Mouse (Mus musculus): ENCODE measurements at regions not wholly inside any gene's neighbourhood (a gene's known extent, or its start where the extent isn't known, plus 50 kb on each side); places are given as distances from the start of the nearest gene placed in this dataset.
"Not testable (repeated sequence)": the region's sequence is repeated elsewhere in the genome, so short reads cannot be mapped to it uniquely, and the experiment has no call there.

- DNase-seq (ENCODE audit: low spot score in 2 of 2), result no peak
Observed at GRCm38 (mm10) chr10:119099092-119099792, 140.6 kb downstream of the Cand1 start.

DNA sequence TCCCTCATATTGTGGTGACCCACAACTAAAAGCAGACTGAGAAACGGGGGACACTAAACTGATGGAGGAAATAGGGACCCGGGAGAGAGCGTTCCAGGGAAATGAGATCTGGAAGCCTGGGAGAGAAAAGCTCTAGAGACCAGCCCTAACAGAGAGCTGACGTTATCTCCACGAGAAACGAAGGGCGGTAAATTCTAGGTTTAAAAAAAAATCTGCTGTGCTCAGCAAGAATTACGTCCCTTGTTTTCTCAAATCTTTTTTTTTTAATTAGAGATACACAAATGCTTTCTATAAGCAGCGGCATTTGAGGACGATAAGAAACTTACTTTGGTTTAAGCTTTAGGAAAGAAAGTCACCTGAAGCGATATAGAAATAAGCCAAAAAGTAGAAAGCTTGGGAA lies 145.7 kb downstream of the Cand1 start:
- DNase-seq (ENCODE audit: low spot score in 2 of 2), result no peak

- no peak for DNase-seq (ENCODE audit: low spot score in 2 of 2)
Observed at GRCm38 (mm10) chr10:119087886-119088285, 152.0 kb downstream of the Cand1 start.

DNA sequence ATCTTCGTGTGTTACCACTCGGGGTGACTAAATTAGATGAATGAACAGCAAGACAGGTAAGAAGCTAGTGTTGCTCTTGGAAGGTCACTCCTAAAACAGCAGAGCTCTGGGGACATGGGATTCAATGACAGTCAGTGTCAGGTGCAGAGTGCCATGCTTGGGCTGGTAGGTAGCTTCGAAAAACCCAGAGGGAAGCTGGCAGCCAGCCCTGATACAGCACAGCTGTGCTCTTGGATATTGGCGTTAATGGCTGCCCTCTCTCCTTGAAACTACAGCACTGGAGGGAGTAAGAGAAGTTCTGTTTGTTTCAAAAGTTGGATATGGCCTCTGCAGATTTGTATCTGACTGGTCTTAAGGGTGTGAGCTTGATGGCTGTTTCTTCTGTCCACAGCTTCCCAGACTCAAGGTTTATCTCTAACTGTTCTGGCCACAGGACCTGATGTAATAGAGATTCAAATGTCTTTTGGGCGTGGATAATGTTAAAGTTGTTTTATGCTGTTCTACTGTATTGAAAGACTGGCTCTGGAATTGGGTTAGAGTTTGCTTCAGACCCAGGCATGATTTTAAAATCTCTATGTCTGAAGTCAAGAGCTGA lies 152.7 kb downstream of the Cand1 start:
- DNase-seq (ENCODE audit: low spot score in 2 of 2), result no peak

- no peak for DNase-seq (ENCODE audit: low spot score in 2 of 2)
Observed at GRCm38 (mm10) chr10:119086450-119086849, 153.4 kb downstream of the Cand1 start.

GRCm38 (mm10) chr10:119083431-119083830 lies 156.4 kb downstream of the Cand1 start:
- DNase-seq (ENCODE audit: low spot score in 2 of 2), result peak; percentile 41 to 70

- peak; percentile 42 to 72 for DNase-seq (ENCODE audit: low spot score in 2 of 2)
Observed at GRCm38 (mm10) chr10:119082861-119083260, 157.0 kb downstream of the Cand1 start.

- DNase-seq (ENCODE audit: low spot score in 2 of 2), result not testable (repeated sequence)
Observed at GRCm38 (mm10) chr10:119081766-119082165, 158.1 kb downstream of the Cand1 start.

DNA sequence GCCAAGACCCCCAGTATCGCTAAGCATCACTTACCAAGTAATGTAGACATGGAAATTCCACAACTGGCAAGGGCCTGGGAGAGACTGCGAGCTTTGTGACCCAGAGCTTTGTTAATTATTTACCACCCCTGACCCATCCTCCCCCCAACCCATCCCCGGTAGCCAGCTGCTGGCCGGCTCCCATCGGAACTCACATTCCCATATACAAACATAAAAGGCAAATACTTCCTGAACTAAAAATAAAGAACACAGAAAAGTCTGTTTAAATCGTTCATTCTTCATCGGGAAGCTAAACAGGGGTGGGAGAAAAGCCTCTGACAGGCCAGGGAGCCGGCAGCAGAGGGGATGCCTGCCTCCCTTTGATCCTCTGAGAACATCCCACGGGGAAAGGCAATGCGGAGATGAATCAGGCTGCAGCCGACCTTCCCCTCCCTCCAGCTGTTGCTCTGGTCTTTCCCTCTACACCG lies 163.7 kb downstream of the Cand1 start:
- DNase-seq (ENCODE audit: low spot score in 2 of 2), result no peak

- DNase-seq (ENCODE audit: low spot score in 2 of 2), result no peak
Observed at GRCm38 (mm10) chr10:119074887-119075286, 165.0 kb downstream of the Cand1 start.

DNA sequence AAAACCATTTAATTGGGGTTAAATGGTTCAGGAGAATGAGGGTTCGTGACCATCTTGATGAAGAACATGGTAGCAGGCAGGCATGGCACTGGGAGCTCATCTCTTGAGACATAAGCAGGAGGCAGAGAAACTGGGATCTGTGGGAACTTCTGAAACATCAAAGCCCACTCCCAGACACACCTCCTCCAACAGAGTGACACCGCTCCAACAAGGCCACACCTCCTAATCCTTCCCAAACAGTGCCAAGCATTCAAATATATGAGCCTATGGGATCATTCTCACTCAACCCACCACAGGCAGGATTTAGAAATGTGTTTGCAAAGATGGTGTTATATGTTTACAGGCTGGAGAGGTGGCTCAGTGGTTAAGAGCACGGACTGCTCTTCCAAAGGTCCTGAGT lies 165.9 kb downstream of the Cand1 start:
- DNase-seq (ENCODE audit: low spot score in 2 of 2), result no peak

DNA sequence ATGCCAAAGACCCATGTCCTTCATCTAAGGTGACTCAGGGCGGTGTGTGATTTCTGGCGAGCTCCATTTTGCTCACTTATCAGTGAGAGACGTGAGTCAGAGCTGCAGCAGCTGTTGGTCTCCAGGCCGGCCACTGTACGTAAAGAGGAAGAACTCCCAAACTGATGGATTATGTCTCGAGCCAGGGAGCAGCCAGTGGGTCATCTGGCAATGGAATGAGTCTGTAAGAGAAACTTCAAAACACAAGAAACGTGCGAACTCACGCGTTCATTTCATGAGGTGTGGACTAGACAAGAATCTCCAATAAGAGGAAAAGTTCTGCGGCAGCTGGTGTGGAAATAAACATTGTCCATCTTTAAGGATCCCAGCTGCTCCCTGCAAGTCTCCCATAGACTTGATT lies 170.4 kb downstream of the Cand1 start:
- DNase-seq (ENCODE audit: low spot score in 2 of 2), result no peak

GRCm38 (mm10) chr10:119067838-119068237 lies 172.0 kb downstream of the Cand1 start:
- DNase-seq (ENCODE audit: low spot score in 2 of 2), result no peak

- no peak for DNase-seq (ENCODE audit: low spot score in 2 of 2)
Observed at GRCm38 (mm10) chr10:119067366-119067765, 172.5 kb downstream of the Cand1 start.

GRCm38 (mm10) chr10:119065974-119066373 lies 173.9 kb downstream of the Cand1 start:
- DNase-seq (ENCODE audit: low spot score in 2 of 2), result peak; percentile 58 to 70

- peak; percentile 27 to 31 for DNase-seq (ENCODE audit: low spot score in 2 of 2)
Observed at GRCm38 (mm10) chr10:119065133-119065817, 174.6 kb downstream of the Cand1 start.

DNA sequence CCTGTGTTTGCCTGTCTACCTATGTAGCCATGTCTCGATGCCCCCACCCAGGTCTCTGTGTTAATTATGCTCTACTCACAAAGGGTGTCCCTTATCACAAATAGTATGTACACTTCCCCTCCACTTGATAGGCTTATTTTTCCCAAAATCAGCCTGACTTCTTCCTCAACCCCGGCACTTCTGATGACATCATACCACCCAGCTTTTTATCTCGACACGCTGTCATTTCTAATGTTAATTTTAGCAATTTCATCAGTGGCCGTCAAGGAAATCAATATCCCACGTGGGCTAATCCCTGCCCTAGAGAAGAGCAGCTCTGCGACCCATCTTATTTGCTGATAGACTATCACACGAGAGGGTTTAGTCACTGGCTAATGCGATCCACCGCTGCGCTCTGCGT lies 175.6 kb downstream of the Cand1 start:
- no peak for DNase-seq (ENCODE audit: low spot score in 2 of 2)

DNA sequence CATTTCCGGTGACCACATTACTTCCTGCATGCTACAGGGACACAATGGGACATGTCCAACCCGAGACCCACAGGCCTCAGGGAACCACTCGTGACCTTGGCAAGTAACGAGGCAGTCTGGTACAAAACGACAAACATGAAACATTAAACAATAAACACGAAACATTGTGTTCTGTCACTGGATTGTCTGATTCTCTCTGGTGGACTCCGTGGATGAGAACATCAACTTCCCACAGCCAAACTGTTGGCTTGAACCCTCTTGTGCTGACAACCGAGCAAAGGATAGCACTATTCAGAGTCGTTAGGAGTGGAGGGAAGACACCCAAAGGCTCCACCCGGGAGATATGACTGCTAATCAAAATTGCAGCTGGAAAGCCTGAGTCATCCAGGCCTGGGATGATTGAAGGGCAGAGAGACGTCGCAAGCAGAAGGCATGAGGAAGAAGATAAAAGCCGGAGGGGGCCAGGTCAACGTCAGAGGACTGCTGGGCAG lies 176.6 kb downstream of the Cand1 start:
- no peak for DNase-seq (ENCODE audit: low spot score in 2 of 2)

DNA sequence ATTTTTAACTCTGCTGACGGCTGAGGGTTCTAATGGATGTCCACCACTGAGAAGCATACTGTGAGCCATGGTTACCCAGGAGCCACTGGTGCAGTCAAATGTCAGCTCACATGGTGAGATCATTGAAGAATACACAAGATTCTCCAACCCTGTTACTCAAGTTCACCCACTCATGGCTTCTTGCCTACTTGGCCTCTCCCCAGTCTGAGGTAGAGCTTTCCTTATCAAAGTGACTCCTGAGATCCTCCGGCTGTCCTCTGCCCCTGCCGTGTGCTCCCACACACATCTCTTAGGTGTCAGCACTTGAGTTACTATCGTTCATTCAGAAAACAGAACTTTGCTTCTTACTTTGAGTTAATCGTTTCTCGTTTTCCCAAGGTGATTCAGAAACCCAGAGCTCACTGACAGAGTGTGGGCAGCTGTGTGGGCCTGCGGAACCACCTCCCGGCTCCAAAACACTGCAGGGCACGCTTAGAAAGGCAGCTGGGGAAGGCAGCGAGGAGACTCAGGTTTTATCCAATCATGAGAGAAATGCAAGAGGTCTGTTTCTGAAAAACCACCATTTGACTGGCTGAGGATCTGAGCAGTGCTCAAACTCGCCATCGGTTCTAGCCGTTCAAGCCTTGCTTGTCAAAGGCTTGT lies 177.8 kb downstream of the Cand1 start:
- DNase-seq (ENCODE audit: low spot score in 2 of 2), result no peak

DNA sequence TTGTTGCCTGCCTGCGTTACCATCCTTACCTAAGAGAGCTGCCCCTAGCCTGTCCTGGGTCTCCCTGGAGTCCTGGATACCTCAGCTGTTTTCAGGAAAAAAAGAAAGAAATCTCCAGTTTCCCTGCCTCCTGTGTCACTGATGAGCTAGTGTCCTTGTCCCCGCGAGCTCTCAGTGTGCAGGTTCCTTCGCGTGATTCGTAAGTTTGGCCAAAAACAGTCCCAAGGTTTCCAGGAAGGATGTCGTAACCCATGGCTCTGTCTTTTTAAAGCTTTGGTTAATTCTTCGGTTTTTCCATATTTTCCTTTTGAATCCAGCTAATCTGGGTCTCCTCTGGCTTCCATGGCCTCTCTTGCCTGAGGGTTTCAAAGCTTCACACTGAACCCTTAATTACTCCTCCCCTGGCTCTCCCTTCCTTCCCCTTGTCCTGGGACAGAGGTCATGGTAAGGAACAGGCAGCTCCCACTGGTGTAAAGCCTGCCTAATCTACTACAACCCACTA lies 178.5 kb downstream of the Cand1 start:
- no peak for DNase-seq (ENCODE audit: low spot score in 2 of 2)

DNA sequence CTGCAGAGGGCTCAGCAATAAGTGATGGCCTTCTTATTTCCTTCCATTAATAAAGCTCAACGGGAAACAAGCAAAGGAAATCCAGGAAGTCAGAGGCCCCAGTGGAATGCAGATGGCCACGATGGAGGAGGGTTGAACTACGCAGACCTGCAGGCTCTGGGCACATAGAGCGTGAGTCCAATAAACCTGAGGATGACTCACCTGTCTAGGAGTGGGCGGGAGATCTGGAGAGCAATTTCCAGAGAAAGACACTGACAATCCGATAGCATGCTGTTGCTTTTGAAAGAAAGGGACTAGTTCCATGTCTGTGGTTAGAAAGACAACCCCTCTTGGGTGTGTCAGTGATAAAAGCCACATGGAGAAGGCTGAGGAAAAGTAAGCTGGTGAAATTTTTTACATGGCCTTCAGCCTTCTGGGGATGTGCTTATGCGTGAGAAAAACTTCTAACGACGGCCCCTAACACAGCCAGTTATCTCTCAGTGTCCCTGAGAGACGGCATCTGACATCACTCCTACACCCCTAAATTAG lies 181.3 kb downstream of the Cand1 start:
- DNase-seq (ENCODE audit: low spot score in 2 of 2), result no peak
